Mouse (Mus musculus): Measurements from ENCODE around the gene Fsd2.

Gene Fsd2

GRCm38 (mm10) chr7:81566892-81567291 lies at the start of gene Fsd2:
Fsd2 (minus strand) TSS chr7:81566944.
- no peak for DNase-seq

- DNase-seq: no peak
Observed at GRCm38 (mm10) chr7:81615031-81615430, 48.3 kb upstream of the Fsd2 start.

- no peak for DNase-seq
Observed at GRCm38 (mm10) chr7:81612856-81613635, 46.3 kb upstream of the Fsd2 start.

- no peak for DNase-seq
Observed at GRCm38 (mm10) chr7:81610125-81610524, 43.4 kb upstream of the Fsd2 start.

- DNase-seq: no peak
Observed at GRCm38 (mm10) chr7:81606452-81606851, 39.7 kb upstream of the Fsd2 start.

- DNase-seq: no peak
Observed at GRCm38 (mm10) chr7:81605489-81605888, 38.7 kb upstream of the Fsd2 start.

GRCm38 (mm10) chr7:81604991-81605390 lies 38.2 kb upstream of the Fsd2 start:
- no peak for DNase-seq

- no peak for DNase-seq
Observed at GRCm38 (mm10) chr7:81599379-81600280, 32.9 kb upstream of the Fsd2 start.

GRCm38 (mm10) chr7:81597660-81598059 lies 30.9 kb upstream of the Fsd2 start:
- no peak for DNase-seq

- DNase-seq: no peak
Observed at GRCm38 (mm10) chr7:81596086-81596485, 29.3 kb upstream of the Fsd2 start.

GRCm38 (mm10) chr7:81595056-81595455 lies 28.3 kb upstream of the Fsd2 start:
- DNase-seq: no peak

- DNase-seq: no peak
Observed at GRCm38 (mm10) chr7:81593387-81593786, 26.6 kb upstream of the Fsd2 start.

GRCm38 (mm10) chr7:81592686-81593085 lies 25.9 kb upstream of the Fsd2 start:
- DNase-seq: no peak

GRCm38 (mm10) chr7:81587238-81587637 lies 20.5 kb upstream of the Fsd2 start:
- no peak for DNase-seq

GRCm38 (mm10) chr7:81585326-81585725 lies 18.6 kb upstream of the Fsd2 start:
- no peak for DNase-seq

GRCm38 (mm10) chr7:81583512-81583911 lies 16.8 kb upstream of the Fsd2 start:
- DNase-seq: no peak

GRCm38 (mm10) chr7:81579312-81579711 lies 12.6 kb upstream of the Fsd2 start:
- DNase-seq: no peak

GRCm38 (mm10) chr7:81578413-81578812 lies 11.7 kb upstream of the Fsd2 start:
- DNase-seq: no peak

- no peak for DNase-seq
Observed at GRCm38 (mm10) chr7:81577872-81578271, 11.1 kb upstream of the Fsd2 start.

GRCm38 (mm10) chr7:81575606-81576005 lies 8.9 kb upstream of the Fsd2 start:
- no peak for DNase-seq

- DNase-seq: no peak
Observed at GRCm38 (mm10) chr7:81573821-81574220, 7.1 kb upstream of the Fsd2 start.

- DNase-seq: no peak
Observed at GRCm38 (mm10) chr7:81573397-81573796, 6.7 kb upstream of the Fsd2 start.

GRCm38 (mm10) chr7:81572610-81573268 lies 6.0 kb upstream of the Fsd2 start:
- DNase-seq: no peak
